Mouse (Mus musculus): ENCODE measurements around the gene Sppl2b.

The Sppl2b gene

GRCm38 (mm10) chr10:80823847-80824643 lies 31.0 kb upstream of the Sppl2b start:
- 47% methylated on average over 8 of the region's 8 CpGs for WGBS

GRCm38 (mm10) chr10:80824827-80825226 lies 30.2 kb upstream of the Sppl2b start:
- WGBS: 57% methylated on average over 2 of the region's 2 CpGs

GRCm38 (mm10) chr10:80826151-80827062 lies 28.7 kb upstream of the Sppl2b start, which contains the start of gene Oaz1:
Gene Oaz1 (plus strand): TSS chr10:80826656.
- under 1% methylated on average over 81 of the region's 82 CpGs for WGBS

- WGBS: 3% methylated on average over 29 of the region's 29 CpGs
These were observed 27.8 kb upstream of the Sppl2b start for GRCm38 (mm10) chr10:80827063-80827869.

GRCm38 (mm10) chr10:80827870-80828420 lies 27.1 kb upstream of the Sppl2b start:
- 46% methylated on average over 10 of the region's 10 CpGs for WGBS

GRCm38 (mm10) chr10:80828587-80828986 lies 26.5 kb upstream of the Sppl2b start:
- WGBS: 59% methylated on average over 9 of the region's 9 CpGs

- WGBS: 17% methylated on average over 1 of the region's 1 CpGs
These were observed 25.5 kb upstream of the Sppl2b start for GRCm38 (mm10) chr10:80829359-80830278.

- WGBS: 23% methylated on average over 9 of the region's 9 CpGs
These were observed 23.9 kb upstream of the Sppl2b start for GRCm38 (mm10) chr10:80831136-80831535.

- WGBS: 66% methylated on average over 7 of the region's 7 CpGs
These were observed 22.3 kb upstream of the Sppl2b start for GRCm38 (mm10) chr10:80832818-80833217.

- WGBS: 68% methylated on average over 30 of the region's 30 CpGs
These were observed 19.5 kb upstream of the Sppl2b start for GRCm38 (mm10) chr10:80835617-80836016.

- 35% methylated on average over 7 of the region's 7 CpGs for WGBS
These were observed 18.1 kb upstream of the Sppl2b start for GRCm38 (mm10) chr10:80836949-80837379.

GRCm38 (mm10) chr10:80837827-80838226 lies 17.2 kb upstream of the Sppl2b start:
- WGBS: 72% methylated on average over 2 of the region's 2 CpGs

- 76% methylated on average over 2 of the region's 2 CpGs for WGBS
These were observed 16.6 kb upstream of the Sppl2b start for GRCm38 (mm10) chr10:80838346-80838912.

- 63% methylated on average over 6 of the region's 6 CpGs for WGBS
These were observed 15.2 kb upstream of the Sppl2b start for GRCm38 (mm10) chr10:80839848-80840247.

GRCm38 (mm10) chr10:80841685-80842084 lies 13.4 kb upstream of the Sppl2b start:
- WGBS: 68% methylated on average over 2 of the region's 2 CpGs

- 58% methylated on average over 15 of the region's 15 CpGs for WGBS
These were observed 12.7 kb upstream of the Sppl2b start for GRCm38 (mm10) chr10:80842334-80842733.

- WGBS: 4% methylated on average over 27 of the region's 32 CpGs
These were observed 11.8 kb upstream of the Sppl2b start for GRCm38 (mm10) chr10:80843087-80843930.

- WGBS: 2% methylated on average over 48 of the region's 51 CpGs
These were observed 11.0 kb upstream of the Sppl2b start, which contains the start of gene Lingo3 for GRCm38 (mm10) chr10:80843931-80844547. Gene Lingo3 (minus strand): TSS chr10:80844039.
